Mouse (Mus musculus) hindbrain, embryonic 13.5 days (tissue): Measurements from ENCODE around the gene Agbl3. TPM values are rescaled to one million over a fixed set of nuclear protein-coding genes. Genes with fewer than 3 reads are reported as not detected.

Source experiments
- ATAC-seq: fragments of 200-750 bp; cut with Nextera tagmentation; 2 replicates; pipeline ENCODE4 v1.8.0; 2017; ENCODE audit warnings: moderate TSS enrichment; ENCODE audit not compliant: low FRiP score
- H3K27ac ChIP-seq: fragments of 300-500 bp; sonication (generic); 2 replicates; pipeline ENCODE4 v1.5.1; 2015; ENCODE audit warnings: inconsistent platforms, mild to moderate bottlenecking, moderate library complexity
- H3K27me3 ChIP-seq: fragments of 300-500 bp; sonication (generic); 2 replicates; pipeline ENCODE4 v1.6.1; 2015; ENCODE audit warnings: mild to moderate bottlenecking, inconsistent platforms
- H3K36me3 ChIP-seq: fragments of 300-500 bp; sonication (generic); 2 replicates; pipeline ENCODE4 v1.6.1; 2015; ENCODE audit warnings: mild to moderate bottlenecking, inconsistent platforms
- H3K4me1 ChIP-seq: fragments of 300-500 bp; sonication (generic); replicated peaks from 2 replicates; pipeline ENCODE4 v1.6.1; 2015; ENCODE audit warnings: inconsistent platforms
- H3K4me2 ChIP-seq: fragments of 300-500 bp; sonication (generic); 2 replicates; pipeline ENCODE4 v1.6.1; 2015; ENCODE audit warnings: inconsistent platforms, mild to moderate bottlenecking, moderate library complexity
- H3K4me3 ChIP-seq: fragments of 300-500 bp; sonication (generic); 2 replicates; pipeline ENCODE4 v1.5.1; 2015; ENCODE audit warnings: mild to moderate bottlenecking, inconsistent platforms
- H3K9ac ChIP-seq: fragments of 300-500 bp; sonication (generic); 2 replicates; pipeline ENCODE4 v1.6.1; 2015; ENCODE audit warnings: mild to moderate bottlenecking, inconsistent platforms
- H3K9me3 ChIP-seq: fragments of 300-500 bp; sonication (generic); 2 replicates; pipeline ENCODE4 v1.6.1; 2016; ENCODE audit warnings: inconsistent platforms
- WGBS: fragments of 180-500 bp; shearing (Covaris S2); methylation state at CpG from one replicate; pipeline ENCODE4 v1.1.7; 2015; 5-methylcytosine and 5-hydroxymethylcytosine counted together
- polyA plus RNA-seq: library from polyadenylated mRNA; unstranded; fragments of >200 nt; fragmentation: Nextera tagmentation; extraction: Ambion mirVana; gene quantifications from 2 replicates; pipeline ENCODE4 v1.2.1, GENCODE M21; 2015

The Agbl3 gene
- polyA plus RNA-seq, 1 experiment from 2014 or later, result 10.3 TPM

GRCm38 (mm10) chr6:34810651-34811050, 30.4 kb downstream of the Agbl3 start:
- Histone ChIP-seq H3K4me3 (no peak overlapping the region), H3K4me2 (no peak overlapping the region), H3K9me3 (no peaks in the 10 kb centered on the region), H3K27me3 (no peaks in the 10 kb centered on the region), H3K9ac (no peak overlapping the region), H3K36me3 (no peaks in the 10 kb centered on the region), H3K4me1 (no peaks in the 10 kb centered on the region), H3K27ac (no peak overlapping the region)
- ATAC-seq, result no peak
- 94% methylated on average over 4 of the region's 4 CpGs for WGBS

- Histone ChIP-seq H3K9me3 (no peaks in the 10 kb centered on the region), H3K27me3 (no peaks in the 10 kb centered on the region), H3K4me3 (no peak overlapping the region), H3K36me3 (no peaks in the 10 kb centered on the region), H3K27ac (no peak overlapping the region), H3K9ac (no peak overlapping the region), H3K4me2 (no peak overlapping the region), H3K4me1 (no peaks in the 10 kb centered on the region)
- no peak for ATAC-seq
Observed at GRCm38 (mm10) chr6:34824406-34824805, 44.2 kb downstream of the Agbl3 start.

GRCm38 (mm10) chr6:34832352-34832751, 52.1 kb downstream of the Agbl3 start:
- no peaks in the 10 kb centered on the region for H3K36me3 ChIP-seq
- ATAC-seq, result no peak
- 97% methylated on average over 5 of the region's 5 CpGs for WGBS
- H3K4me2 ChIP-seq, result no peak overlapping the region
- H3K27me3 ChIP-seq, result no peaks in the 10 kb centered on the region
- H3K4me3 ChIP-seq, result no peak overlapping the region
- H3K27ac ChIP-seq, result no peak overlapping the region
- no peaks in the 10 kb centered on the region for H3K4me1 ChIP-seq
- H3K9ac ChIP-seq, result no peak overlapping the region
- no peaks in the 10 kb centered on the region for H3K9me3 ChIP-seq

- no peak for ATAC-seq
- H3K27ac ChIP-seq, result no peak overlapping the region
- no peaks in the 10 kb centered on the region for H3K36me3 ChIP-seq
- no peaks in the 10 kb centered on the region for H3K9me3 ChIP-seq
- 92% methylated on average over 11 of the region's 11 CpGs for WGBS
- H3K4me1 ChIP-seq, result 0 out of 2 replicates have a peak, but pooled peaks cover under 1% of the 10 kb centered on the region
- H3K4me2 ChIP-seq, result no peak overlapping the region
- H3K27me3 ChIP-seq, result no peaks in the 10 kb centered on the region
- no peak overlapping the region for H3K4me3 ChIP-seq
- no peak overlapping the region for H3K9ac ChIP-seq
Observed at GRCm38 (mm10) chr6:34861546-34862053, 81.4 kb downstream of the Agbl3 start.

- Histone ChIP-seq H3K4me2 (no peak overlapping the region), H3K4me3 (no peak overlapping the region), H3K27ac (no peak overlapping the region), H3K9ac (no peak overlapping the region), H3K4me1 (0 out of 2 replicates have a peak, but pooled peaks cover 6% of the 10 kb centered on the region), H3K36me3 (no peaks in the 10 kb centered on the region), H3K27me3 (no peaks in the 10 kb centered on the region), H3K9me3 (no peaks in the 10 kb centered on the region)
- 93% methylated on average over 6 of the region's 6 CpGs for WGBS
- no peak for ATAC-seq
Observed at GRCm38 (mm10) chr6:34862381-34862780, 82.1 kb downstream of the Agbl3 start.

- ATAC-seq, result no peak
- H3K4me1 ChIP-seq, result 0 out of 2 replicates have a peak, but pooled peaks cover 6% of the 10 kb centered on the region
- H3K27me3 ChIP-seq, result no peaks in the 10 kb centered on the region
- no peaks in the 10 kb centered on the region for H3K9me3 ChIP-seq
- H3K9ac ChIP-seq, result no peak within 1 kb of the TSS
- WGBS, result 61% methylated on average over 11 of the region's 11 CpGs
- H3K36me3 ChIP-seq, result no peaks in the 10 kb centered on the region
- H3K27ac ChIP-seq, result no peak within 1 kb of the TSS
- no peak within 1 kb of the TSS for H3K4me3 ChIP-seq
- H3K4me2 ChIP-seq, result no peak within 1 kb of the TSS
Observed at GRCm38 (mm10) chr6:34862791-34863403, 82.7 kb downstream of the Agbl3 start, which contains the start of gene Tmem140. TSS of gene Tmem140 (plus strand) at chr6:34863146.

- Histone ChIP-seq H3K4me1 (0 out of 2 replicates have a peak, but pooled peaks cover 6% of the 10 kb centered on the region), H3K4me2 (no peak overlapping the region), H3K36me3 (no peaks in the 10 kb centered on the region), H3K27ac (no peak overlapping the region), H3K9me3 (no peaks in the 10 kb centered on the region), H3K4me3 (no peak overlapping the region), H3K27me3 (no peaks in the 10 kb centered on the region), H3K9ac (no peak overlapping the region)
- ATAC-seq, result no peak
- 75% methylated on average over 9 of the region's 9 CpGs for WGBS
Observed at GRCm38 (mm10) chr6:34863786-34864514, 83.7 kb downstream of the Agbl3 start.

- Histone ChIP-seq H3K9ac (no peak overlapping the region), H3K4me3 (no peak overlapping the region), H3K27me3 (no peaks in the 10 kb centered on the region), H3K27ac (no peak overlapping the region), H3K4me2 (no peak overlapping the region), H3K4me1 (0 out of 2 replicates have a peak, but pooled peaks cover 6% of the 10 kb centered on the region), H3K36me3 (no peaks in the 10 kb centered on the region), H3K9me3 (no peaks in the 10 kb centered on the region)
- ATAC-seq, result no peak
- 81% methylated on average over 5 of the region's 5 CpGs for WGBS
Observed at GRCm38 (mm10) chr6:34865213-34865612, 85.0 kb downstream of the Agbl3 start.

GRCm38 (mm10) chr6:34865711-34866593, 85.7 kb downstream of the Agbl3 start:
- no peak overlapping the region for H3K4me2 ChIP-seq
- H3K9ac ChIP-seq, result no peak overlapping the region
- H3K9me3 ChIP-seq, result no peaks in the 10 kb centered on the region
- H3K4me3 ChIP-seq, result no peak overlapping the region
- 0 out of 2 replicates have a peak, but pooled peaks cover 6% of the 10 kb centered on the region for H3K4me1 ChIP-seq
- 67% methylated on average over 7 of the region's 7 CpGs for WGBS
- no peak overlapping the region for H3K27ac ChIP-seq
- ATAC-seq, result no peak
- H3K27me3 ChIP-seq, result no peaks in the 10 kb centered on the region
- no peaks in the 10 kb centered on the region for H3K36me3 ChIP-seq

GRCm38 (mm10) chr6:34866786-34867185, 86.6 kb downstream of the Agbl3 start:
- Histone ChIP-seq H3K9me3 (no peaks in the 10 kb centered on the region), H3K4me2 (no peak overlapping the region), H3K4me3 (no peak overlapping the region), H3K9ac (no peak overlapping the region), H3K36me3 (no peaks in the 10 kb centered on the region), H3K4me1 (0 out of 2 replicates have a peak, but pooled peaks cover 6% of the 10 kb centered on the region), H3K27ac (no peak overlapping the region), H3K27me3 (no peaks in the 10 kb centered on the region)
- ATAC-seq, result no peak
- 27% methylated on average over 8 of the region's 8 CpGs for WGBS

- Histone ChIP-seq H3K4me3 (no peak overlapping the region), H3K4me2 (no peak overlapping the region), H3K9ac (no peak overlapping the region), H3K4me1 (0 out of 2 replicates have a peak, but pooled peaks cover 6% of the 10 kb centered on the region), H3K27me3 (no peaks in the 10 kb centered on the region), H3K27ac (no peak overlapping the region), H3K36me3 (no peaks in the 10 kb centered on the region), H3K9me3 (no peaks in the 10 kb centered on the region)
- no peak for ATAC-seq
- WGBS, result 73% methylated on average over 16 of the region's 16 CpGs
Observed at GRCm38 (mm10) chr6:34867301-34867994, 87.2 kb downstream of the Agbl3 start.
